Mouse (Mus musculus) large intestine, adult 2 months (tissue): ENCODE measurements around the gene Tmem44. TPM values are rescaled to one million over a fixed set of nuclear protein-coding genes. Genes with fewer than 3 reads are reported as not detected.
"Not testable (repeated sequence)": the region's sequence is repeated elsewhere in the genome, so short reads cannot be mapped to it uniquely, and the experiment has no call there.

Source experiments
- DNase-seq: peaks from one replicate; pipeline ENCODE4 v3.0.0-alpha.2; 2012; ENCODE audit warnings: low read depth, low spot score
- WGBS: fragments of 180-500 bp; shearing (Covaris S2); methylation state at CpG from one replicate; pipeline ENCODE4 v1.1.7; 2018; 5-methylcytosine and 5-hydroxymethylcytosine counted together
- polyA plus RNA-seq: library from polyadenylated mRNA; depleted of rRNA; stranded (reverse); fragments of >200 nt; gene quantifications from 2 replicates; pipeline ENCODE4 v1.2.3, GENCODE M21; 2012; rRNA removed

The Tmem44 gene
- polyA plus RNA-seq, 1 experiment = 2.6 TPM

DNA sequence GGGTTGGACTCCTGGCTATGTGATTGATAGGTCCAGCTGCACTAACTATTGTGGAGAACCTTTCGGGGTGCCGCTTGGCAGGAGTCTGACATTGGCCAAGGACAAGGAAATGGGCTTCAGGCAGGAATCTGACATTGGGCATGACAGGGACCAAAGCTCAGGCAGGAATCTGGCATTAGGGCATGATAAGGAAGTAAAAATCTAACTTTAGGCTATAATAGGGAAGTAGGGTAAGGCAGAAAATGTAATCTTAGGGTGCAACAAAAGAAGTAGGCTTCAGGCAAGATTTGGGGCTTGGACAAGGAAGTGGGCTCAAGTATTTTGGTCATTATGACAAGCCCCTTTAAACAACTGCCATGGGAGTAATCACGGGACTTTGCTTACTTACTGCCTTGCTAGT, 85.9 kb downstream of the Tmem44 start:
- DNase-seq = not testable (repeated sequence)
- 88% methylated on average over 3 of the region's 3 CpGs for WGBS

Other genes starting within 250 kb of the Tmem44 start
- gene Gp5, start 240.1 kb downstream of the Tmem44 start, polyA plus RNA-seq = 0.11 and 0.15 TPM in 2 replicates
- gene Atp13a3, start 144.9 kb downstream of the Tmem44 start, polyA plus RNA-seq = 16.3 and 27.6 TPM in 2 replicates
- gene Lsg1, start 36.8 kb upstream of the Tmem44 start, polyA plus RNA-seq = 7.5 and 8.8 TPM in 2 replicates
- 5.4 and 6.3 TPM in 2 replicates for gene Fam43a, start 48.9 kb upstream of the Tmem44 start, polyA plus RNA-seq